Mouse (Mus musculus) kidney, postnatal 36 days (tissue): ENCODE results near the gene Kif16b.

Source experiments
- DNase-seq, 2 experiments: peaks; one replicate each; pipeline ENCODE4 v3.0.0; 2021 to 2022; ENCODE audit warnings: mixed read lengths in 2 of 2

Kif16b gene

DNA sequence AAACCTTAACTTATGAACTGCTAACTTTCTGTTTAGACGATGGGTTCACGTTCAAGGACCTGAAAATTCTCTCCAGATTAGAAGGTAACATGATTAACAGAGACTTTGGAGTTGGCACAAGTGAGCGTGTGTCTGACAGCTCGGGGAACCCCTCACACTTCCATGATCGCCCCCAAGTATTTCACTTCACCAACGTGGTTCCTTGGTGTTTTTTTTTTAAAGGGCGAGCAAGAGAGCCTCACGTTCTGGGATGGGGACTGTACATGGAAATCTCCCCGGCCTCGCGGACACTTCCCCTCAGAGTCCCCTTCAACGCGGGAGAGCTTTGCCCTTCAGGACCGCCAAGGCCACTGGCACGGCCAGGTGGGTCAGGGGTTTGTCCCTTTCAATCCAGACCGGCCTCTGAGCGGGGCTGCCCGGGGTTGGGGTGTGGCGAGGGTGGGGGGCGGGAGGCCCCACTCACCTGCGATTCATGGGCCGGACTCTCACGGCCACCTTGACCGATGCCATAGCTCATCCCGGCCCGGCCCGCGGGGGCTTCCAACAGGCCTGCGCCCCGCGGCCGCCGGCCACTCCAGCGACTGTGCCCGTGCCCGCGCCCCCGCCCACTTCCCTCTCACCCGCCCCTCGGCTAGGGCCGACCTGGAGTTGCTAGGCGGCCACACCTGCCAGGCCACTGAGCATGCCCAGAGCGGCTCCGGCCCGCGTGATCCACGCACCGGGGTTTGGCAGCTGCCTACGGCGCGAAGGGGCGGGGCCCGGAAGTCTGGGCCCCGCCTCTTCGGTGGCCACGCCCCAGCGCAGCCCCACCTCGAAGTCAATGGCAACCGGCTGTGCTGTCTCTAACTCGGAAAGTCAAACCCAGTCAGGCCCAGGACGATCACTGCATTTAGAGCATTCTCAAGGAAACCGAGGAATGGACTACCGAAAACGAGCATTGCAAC, at the start of gene Kif16b:
Gene Kif16b (minus strand): TSS at position 670 of the 944 bp plus-strand sequence.
- peak; percentile 97 to 98 for DNase-seq

GRCm38 (mm10) chr2:142940899-142941642, 39.7 kb upstream of the Kif16b start:
- no peak for DNase-seq

- no peak for DNase-seq
Observed at GRCm38 (mm10) chr2:142930445-142930844, 29.1 kb upstream of the Kif16b start.

- peak; percentile 11 to 24 for DNase-seq
Observed at GRCm38 (mm10) chr2:142929226-142930112, 28.1 kb upstream of the Kif16b start.

DNA sequence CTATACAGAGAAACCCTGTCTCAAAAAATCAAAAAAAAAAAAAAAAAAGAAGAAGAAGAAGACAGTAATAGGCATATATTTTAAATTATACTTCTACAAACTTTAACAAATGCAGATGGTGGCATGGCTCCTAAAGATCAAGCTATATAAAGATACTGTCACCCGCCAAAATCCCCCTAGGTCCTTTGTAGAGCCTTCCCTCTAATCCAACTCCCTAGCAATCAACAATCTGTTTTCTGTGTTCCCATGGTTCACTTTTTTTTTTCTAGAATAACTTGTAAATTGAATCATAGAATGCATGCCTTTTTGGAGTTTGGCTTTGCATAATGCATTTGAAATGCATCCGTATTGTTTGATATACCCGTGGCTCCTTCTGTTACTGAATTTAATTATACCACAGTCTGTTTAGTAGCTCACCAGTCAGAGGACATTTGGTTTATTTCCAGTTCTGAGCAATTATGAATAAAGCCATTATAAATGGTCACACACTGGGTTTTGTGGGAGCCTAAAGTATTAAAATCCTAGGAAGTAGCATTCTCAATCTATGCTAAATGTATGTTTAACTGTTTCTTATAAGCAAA, 9.6 kb upstream of the Kif16b start:
- DNase-seq, result no peak

GRCm38 (mm10) chr2:142909213-142909612, 7.9 kb upstream of the Kif16b start:
- DNase-seq, result no peak

DNA sequence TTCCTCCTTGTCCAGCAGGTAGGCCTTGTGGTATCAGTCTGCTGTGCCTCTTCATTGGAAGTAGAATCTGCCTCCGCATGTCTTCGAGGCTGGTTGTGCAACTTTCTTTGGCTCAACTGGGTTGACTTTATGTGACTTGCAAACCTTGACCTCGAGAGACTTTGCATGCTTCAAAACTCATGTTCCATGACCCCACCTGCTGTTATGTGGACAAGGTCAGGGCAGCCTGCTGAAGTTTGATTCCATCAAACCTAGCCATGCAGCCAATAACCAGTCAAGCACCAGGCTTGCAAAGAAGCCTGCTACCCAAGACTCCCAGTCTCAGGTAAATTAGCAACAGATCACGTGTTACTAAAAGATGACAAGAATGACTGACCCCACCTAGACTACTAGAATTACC, 5.7 kb upstream of the Kif16b start:
- peak; percentile 34 to 56 for DNase-seq

DNA sequence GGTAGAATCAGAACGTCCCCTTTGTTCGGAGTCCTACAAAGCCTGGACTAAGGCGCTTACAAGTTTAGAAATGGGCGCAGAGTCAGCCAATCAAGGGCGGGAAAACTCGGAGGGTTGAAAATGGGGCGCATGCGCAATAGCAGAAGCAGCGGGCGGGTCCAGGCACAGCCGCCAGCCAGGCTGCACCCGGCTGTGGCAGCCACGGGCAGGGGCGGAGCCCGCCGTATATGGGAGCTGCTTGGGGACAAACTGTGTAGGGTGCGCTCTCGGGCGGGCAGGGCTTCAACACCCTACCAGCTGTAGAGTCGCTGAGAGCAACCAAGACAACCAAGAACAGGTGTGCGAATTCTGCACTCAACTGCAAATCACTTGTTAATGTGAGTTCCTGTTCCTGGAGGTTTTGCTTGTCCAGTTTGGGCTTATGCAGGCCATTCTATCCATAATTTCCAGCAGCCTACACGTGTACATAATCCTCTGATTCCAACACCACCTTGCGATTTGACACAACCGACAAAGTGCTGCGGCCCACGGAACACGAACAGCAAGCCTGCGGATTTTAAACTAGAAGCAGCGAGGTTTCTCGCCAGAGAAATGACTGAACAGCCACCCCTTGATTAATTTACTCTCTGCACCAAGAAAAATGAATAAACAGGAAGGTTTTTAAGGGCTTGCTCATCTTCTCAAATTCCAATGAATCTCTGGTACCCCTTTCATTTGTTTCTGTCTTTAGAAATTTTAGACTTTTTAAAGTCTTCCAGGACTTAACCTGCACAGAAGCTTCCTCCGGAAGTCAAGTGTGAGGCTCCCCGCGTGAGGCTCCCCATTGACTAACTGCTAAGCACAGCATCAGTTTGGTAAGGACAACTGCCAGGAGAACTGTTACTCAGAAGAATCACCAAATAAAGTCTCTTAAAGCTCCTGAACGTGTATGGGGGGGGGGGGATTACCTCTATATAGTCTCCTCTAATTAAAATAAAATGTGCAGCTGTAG, 1.9 kb upstream of the Kif16b start:
- peak; percentile 95 to 96 for DNase-seq

GRCm38 (mm10) chr2:142900120-142900861, 1.0 kb downstream of the Kif16b start:
- DNase-seq, result no peak

GRCm38 (mm10) chr2:142893780-142894179, 7.6 kb downstream of the Kif16b start:
- DNase-seq, result peak; percentile 57 to 83

- DNase-seq, result no peak
Observed at GRCm38 (mm10) chr2:142891283-142891682, 10.0 kb downstream of the Kif16b start.

- DNase-seq, result no peak
Observed at GRCm38 (mm10) chr2:142884456-142884855, 16.9 kb downstream of the Kif16b start.

GRCm38 (mm10) chr2:142883625-142883994, 17.7 kb downstream of the Kif16b start:
- no peak for DNase-seq

GRCm38 (mm10) chr2:142882871-142883624, 18.3 kb downstream of the Kif16b start:
- DNase-seq, result peak; percentile 72 to 82

- no peak for DNase-seq
Observed at GRCm38 (mm10) chr2:142882466-142882865, 18.9 kb downstream of the Kif16b start.

DNA sequence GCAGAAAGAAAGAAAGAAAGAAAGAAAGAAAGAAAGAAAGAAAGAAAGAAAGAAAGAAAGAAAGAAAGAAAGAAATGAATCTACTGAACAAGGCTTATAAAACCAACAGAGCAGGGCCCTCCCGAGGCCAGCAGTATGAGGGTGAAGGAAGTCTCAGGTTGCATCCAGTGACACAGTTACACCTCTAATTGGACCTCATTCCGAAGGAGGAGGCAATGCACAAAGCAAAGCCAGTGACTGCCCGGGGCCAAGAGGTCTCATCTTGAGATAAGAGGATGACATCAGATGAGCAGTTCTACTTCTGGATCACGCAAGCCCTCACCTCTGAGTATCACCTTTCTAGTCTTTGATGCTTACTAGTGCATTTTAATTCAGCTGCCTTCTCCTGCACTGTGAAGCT, 20.2 kb downstream of the Kif16b start:
- DNase-seq, result peak in 1 of 2 experiments; percentile 17

DNA sequence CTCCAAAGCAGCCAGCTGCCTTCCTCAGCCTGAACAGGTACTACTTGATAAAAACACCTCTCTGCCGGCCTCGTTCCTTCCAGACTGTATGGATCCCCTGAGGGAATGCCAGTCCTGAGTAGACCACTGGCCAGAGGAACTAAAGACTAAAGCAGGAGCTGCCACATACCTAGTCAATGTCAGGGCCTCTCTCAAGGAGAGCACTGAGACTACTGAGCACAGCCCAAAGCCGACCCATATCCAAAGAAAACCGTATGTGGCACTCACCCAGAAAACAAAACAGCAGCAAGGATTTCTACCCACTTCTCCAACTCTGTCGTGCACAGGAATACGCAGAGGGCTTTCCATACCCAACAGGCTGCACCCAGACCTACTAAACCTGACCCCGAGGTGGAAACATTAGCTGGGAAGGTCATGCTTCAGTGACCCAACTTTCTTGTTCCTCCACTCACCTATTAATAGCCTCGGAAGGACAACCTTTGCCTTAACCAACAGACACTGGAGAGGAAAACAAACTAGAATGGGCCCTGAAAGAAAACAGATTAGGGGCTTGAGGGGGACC, 22.0 kb downstream of the Kif16b start:
- peak; percentile 72 to 86 for DNase-seq

- peak in 1 of 2 experiments; percentile 18 for DNase-seq
Observed at GRCm38 (mm10) chr2:142876636-142877035, 24.7 kb downstream of the Kif16b start.

DNA sequence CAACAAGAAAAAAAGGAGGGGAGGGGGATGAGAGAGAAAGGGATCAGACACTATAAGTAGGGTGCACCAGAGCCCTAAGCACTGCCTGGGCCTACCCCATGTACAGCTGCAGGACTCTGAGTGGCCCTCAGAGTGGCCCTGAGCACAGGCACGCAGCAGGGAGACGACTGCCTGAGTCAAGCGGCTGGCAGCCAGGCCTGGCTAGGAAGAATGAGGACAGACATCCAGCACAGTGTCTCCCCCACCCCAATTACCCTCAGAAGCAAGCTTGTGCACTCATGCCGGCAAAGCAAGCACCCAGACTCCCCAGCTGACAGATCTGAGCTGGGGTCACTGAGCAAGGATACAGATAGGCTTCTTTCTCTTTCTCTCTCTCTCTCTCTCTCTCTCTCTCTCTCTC, 25.4 kb downstream of the Kif16b start:
- DNase-seq, result peak in 1 of 2 experiments; percentile 31
